Mouse (Mus musculus): ENCODE data around the gene Gnat2. TPM values are rescaled to one million over a fixed set of nuclear protein-coding genes. Genes with fewer than 3 reads are reported as not detected.

Gnat2 gene
- polyA plus RNA-seq, 1 experiment from 2014 or later, result 0.43 TPM

DNA sequence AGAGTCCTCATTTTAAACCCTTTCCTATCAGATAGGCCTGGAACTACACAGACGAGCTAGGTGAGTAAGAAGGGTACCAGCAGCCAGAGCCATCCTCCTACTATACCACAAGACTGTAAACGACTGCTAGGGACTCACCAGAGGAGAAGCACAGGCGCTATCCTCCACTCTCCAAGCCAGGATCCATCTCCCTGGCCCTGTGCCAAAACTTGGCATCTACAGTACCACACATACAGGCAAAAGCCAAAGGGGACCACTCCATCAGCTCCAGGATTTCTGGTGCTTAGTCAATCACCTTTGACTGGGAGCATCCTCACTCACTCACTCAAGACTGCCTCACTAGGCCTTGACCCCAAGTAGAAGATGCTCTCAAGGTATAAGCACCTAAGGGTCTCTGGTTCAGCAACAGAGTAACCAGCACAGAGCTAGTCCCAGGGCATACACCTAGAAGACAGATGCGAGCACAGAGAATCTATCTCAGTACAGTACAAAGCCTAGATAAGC is 8.6 kb upstream of the Gnat2 start:
- TF ChIP-seq CTCF (IDR thresholded peaks at IDR 0.05; ENCODE audit: low read depth), result no peak
- Histone ChIP-seq H3K4me3 (ENCODE audit: low read depth, low read length) (no peak overlapping the region), H3K4me1 (replicated peaks; ENCODE audit: control insufficient read depth, insufficient read depth, low read length) (peaks cover 10% of the 10 kb centered on the region), H3K9ac (ENCODE audit: low read depth, low read length) (no peak overlapping the region), H3K4me2 (replicated peaks; ENCODE audit: low read depth) (peak overlapping the region; percentile 97; the same call in 1 of the 2 replicates), H3K9me3 (ENCODE audit: control insufficient read depth) (no peaks in the 10 kb centered on the region), H3K36me3 (ENCODE audit: control insufficient read depth, insufficient read depth) (peaks cover 17% of the 10 kb centered on the region), H3K27me3 (replicated peaks; ENCODE audit: control insufficient read depth, insufficient read depth, low read length) (no peaks in the 10 kb centered on the region), H3K27ac (ENCODE audit: low read depth, low read length) (no peak overlapping the region)
- no peak for ATAC-seq
- WGBS, result 58% methylated on average over 4 of the region's 4 CpGs

DNA sequence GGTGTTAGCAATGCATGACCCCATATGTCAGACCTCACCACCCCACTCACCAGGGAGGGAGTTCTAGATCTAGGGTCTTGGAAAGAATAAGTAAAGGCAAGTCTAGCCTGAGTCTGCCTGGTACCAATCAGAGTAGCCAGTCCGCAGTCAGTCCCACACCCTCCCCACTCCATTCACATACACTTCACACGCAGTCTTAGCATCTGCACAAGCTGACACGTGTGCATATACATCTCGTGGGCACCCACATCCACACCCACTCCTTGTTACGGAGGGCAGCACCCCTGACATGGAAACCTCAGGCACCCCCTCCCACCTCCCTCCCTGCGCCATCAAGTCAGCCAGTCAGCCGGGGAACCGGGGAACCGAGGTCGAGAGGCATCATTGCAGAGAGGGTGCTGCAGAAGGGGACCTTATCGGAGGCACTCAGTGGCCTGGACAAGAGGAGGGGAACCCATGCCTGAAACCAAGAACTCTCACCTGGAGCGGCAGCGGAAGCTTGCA is 7.8 kb upstream of the Gnat2 start:
- Histone ChIP-seq H3K27ac (ENCODE audit: low read depth, low read length) (peak overlapping the region; percentile 91), H3K4me1 (replicated peaks; ENCODE audit: control insufficient read depth, insufficient read depth, low read length) (peaks cover 10% of the 10 kb centered on the region)

DNA sequence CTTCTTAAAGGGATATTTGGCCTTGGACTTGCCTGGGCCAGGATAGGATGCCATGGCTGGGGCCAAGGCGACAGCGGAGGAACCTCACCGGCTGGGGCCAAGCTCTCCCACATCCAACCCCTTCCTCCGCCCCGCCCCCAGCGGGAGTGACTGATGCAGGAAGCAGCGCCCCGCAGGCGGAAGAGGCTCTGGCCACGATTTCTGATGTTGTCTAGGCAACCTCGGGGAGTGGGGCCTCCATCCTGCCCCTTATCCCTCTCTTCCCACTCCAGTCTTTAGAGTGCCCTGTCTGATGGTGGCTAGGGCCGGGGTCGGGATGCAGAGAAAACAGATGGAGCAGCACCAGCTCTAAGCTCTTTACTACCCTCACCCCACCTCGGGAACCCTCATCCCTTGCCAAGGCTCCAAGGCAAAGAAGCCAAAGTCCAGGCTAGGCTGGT is 7.3 kb upstream of the Gnat2 start:
- TF ChIP-seq CTCF (IDR thresholded peaks at IDR 0.05; ENCODE audit: low read depth), result peak; percentile 54
- H3K27ac ChIP-seq (ENCODE audit: low read depth, low read length), result peak overlapping the region; percentile 91
- no peaks in the 10 kb centered on the region for H3K9me3 ChIP-seq (ENCODE audit: control insufficient read depth)
- H3K27me3 ChIP-seq (replicated peaks; ENCODE audit: control insufficient read depth, insufficient read depth, low read length), result no peaks in the 10 kb centered on the region
- H3K4me3 ChIP-seq (ENCODE audit: low read depth, low read length), result peak overlapping the region; percentile 75
- H3K4me1 ChIP-seq (replicated peaks; ENCODE audit: control insufficient read depth, insufficient read depth, low read length), result peaks cover 10% of the 10 kb centered on the region
- under 1% methylated on average over 14 of the region's 14 CpGs for WGBS
- peaks cover 5% of the 10 kb centered on the region; the same call in 1 of the 2 replicates for H3K36me3 ChIP-seq (ENCODE audit: control insufficient read depth, insufficient read depth)
- peak overlapping the region; percentile 97 for H3K4me2 ChIP-seq (replicated peaks; ENCODE audit: low read depth)
- peak overlapping the region; percentile 77 for H3K9ac ChIP-seq (ENCODE audit: low read depth, low read length)
- peak; percentile 80 for ATAC-seq

More for the DNA sequence above, 7.8 kb upstream of the Gnat2 start:
- no peaks in the 10 kb centered on the region for H3K9me3 ChIP-seq (ENCODE audit: control insufficient read depth)
- peak overlapping the region; percentile 75 for H3K4me3 ChIP-seq (ENCODE audit: low read depth, low read length)
- no peaks in the 10 kb centered on the region for H3K27me3 ChIP-seq (replicated peaks; ENCODE audit: control insufficient read depth, insufficient read depth, low read length)
- peak overlapping the region; percentile 97 for H3K4me2 ChIP-seq (replicated peaks; ENCODE audit: low read depth)
- 0 out of 2 replicates have a peak, but pooled peaks have one; percentile 1 for ATAC-seq
- peak overlapping the region; percentile 77 for H3K9ac ChIP-seq (ENCODE audit: low read depth, low read length)
- WGBS, result 11% methylated on average over 13 of the region's 13 CpGs
- no peak for TF ChIP-seq CTCF (IDR thresholded peaks at IDR 0.05; ENCODE audit: low read depth)
- H3K36me3 ChIP-seq (ENCODE audit: control insufficient read depth, insufficient read depth), result peaks cover 10% of the 10 kb centered on the region

DNA sequence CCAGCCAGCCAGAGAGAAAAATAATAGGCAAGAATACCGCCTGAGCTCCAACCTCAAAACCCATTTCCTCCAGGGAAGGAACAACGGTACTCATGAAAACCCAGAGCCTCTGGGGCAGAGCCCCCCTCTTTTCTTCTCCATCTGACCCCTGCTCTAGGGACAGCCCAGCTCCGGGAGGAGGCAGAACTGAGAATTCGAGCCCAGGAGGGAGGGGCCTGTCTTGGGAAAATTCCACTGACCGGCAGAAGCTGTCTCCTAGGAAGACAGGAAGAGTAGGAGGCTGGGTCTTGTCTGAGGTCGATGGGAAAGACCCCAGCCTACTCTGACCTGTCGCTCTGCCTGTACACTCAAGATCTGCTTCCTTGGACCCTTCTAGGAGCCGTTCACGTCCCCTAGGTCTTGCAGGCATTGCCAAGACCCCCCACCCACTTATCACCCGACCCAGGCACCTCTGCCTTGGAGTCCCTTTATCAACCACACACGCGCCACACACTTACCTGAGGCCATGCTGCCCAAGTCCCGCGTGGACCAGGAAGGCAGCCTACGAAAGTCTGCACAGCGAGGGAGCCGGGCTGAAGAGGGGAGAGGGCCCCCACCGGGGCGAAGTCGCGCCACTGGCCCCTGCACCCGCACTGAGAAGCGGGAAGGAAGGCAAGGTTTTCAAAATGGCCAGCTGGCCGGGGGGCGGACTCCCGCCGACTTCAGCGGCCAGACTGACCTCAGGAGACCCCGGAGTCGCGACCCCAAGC is 6.7 kb upstream of the Gnat2 start:
- Histone ChIP-seq H3K4me2 (replicated peaks; ENCODE audit: low read depth) (peak overlapping the region; percentile 97), H3K27me3 (replicated peaks; ENCODE audit: control insufficient read depth, insufficient read depth, low read length) (no peaks in the 10 kb centered on the region), H3K9ac (ENCODE audit: low read depth, low read length) (peak overlapping the region; percentile 77), H3K9me3 (ENCODE audit: control insufficient read depth) (no peaks in the 10 kb centered on the region), H3K4me3 (ENCODE audit: low read depth, low read length) (peak overlapping the region; percentile 75), H3K4me1 (replicated peaks; ENCODE audit: control insufficient read depth, insufficient read depth, low read length) (peaks cover 10% of the 10 kb centered on the region), H3K27ac (ENCODE audit: low read depth, low read length) (peak overlapping the region; percentile 91), H3K36me3 (ENCODE audit: control insufficient read depth, insufficient read depth) (no peaks in the 10 kb centered on the region)
- no peak for TF ChIP-seq CTCF (IDR thresholded peaks at IDR 0.05; ENCODE audit: low read depth)
- under 1% methylated on average over 30 of the region's 31 CpGs for WGBS
- ATAC-seq, result peak; percentile 70

DNA sequence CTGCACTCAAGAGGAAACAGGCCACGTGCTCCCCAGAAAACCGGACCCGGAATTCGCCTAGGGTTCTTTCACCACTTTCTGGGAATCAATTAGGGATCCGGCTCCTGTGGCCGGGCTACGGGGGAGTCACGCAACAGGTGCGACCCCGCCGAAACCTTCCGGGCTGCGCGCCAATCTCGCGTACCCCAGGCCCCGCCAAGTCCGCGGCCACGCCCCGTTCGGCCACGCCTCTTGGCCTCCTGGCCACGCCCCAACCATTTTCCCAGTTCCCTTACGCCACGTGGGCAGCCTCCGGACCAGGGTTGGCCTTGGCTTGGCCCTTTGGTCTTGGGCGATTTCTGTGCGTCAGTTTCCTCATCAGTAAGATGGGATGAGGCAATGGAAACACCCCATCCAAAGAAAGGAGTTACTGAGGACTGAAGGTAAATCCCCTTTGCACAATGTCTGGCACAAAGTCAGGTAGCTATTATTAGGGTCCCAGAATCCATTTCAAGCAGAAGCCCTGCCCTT is 6.1 kb upstream of the Gnat2 start, which contains the start of gene Ampd2:
Gene Ampd2 (minus strand): TSS at position 182 of the 510 bp plus-strand sequence.
- H3K36me3 ChIP-seq (ENCODE audit: control insufficient read depth, insufficient read depth), result no peaks in the 10 kb centered on the region
- peak within 1 kb of the TSS; percentile 75 for H3K4me3 ChIP-seq (ENCODE audit: low read depth, low read length)
- peak; percentile 55 for ATAC-seq
- H3K27ac ChIP-seq (ENCODE audit: low read depth, low read length), result peak within 1 kb of the TSS; percentile 91
- peak within 1 kb of the TSS; percentile 77 for H3K9ac ChIP-seq (ENCODE audit: low read depth, low read length)
- H3K4me2 ChIP-seq (replicated peaks; ENCODE audit: low read depth), result peak within 1 kb of the TSS; percentile 97
- under 1% methylated on average over 29 of the region's 29 CpGs for WGBS
- no peak for TF ChIP-seq CTCF (IDR thresholded peaks at IDR 0.05; ENCODE audit: low read depth)
- H3K9me3 ChIP-seq (ENCODE audit: control insufficient read depth), result no peaks in the 10 kb centered on the region
- no peaks in the 10 kb centered on the region for H3K27me3 ChIP-seq (replicated peaks; ENCODE audit: control insufficient read depth, insufficient read depth, low read length)
- peaks cover 10% of the 10 kb centered on the region for H3K4me1 ChIP-seq (replicated peaks; ENCODE audit: control insufficient read depth, insufficient read depth, low read length)

DNA sequence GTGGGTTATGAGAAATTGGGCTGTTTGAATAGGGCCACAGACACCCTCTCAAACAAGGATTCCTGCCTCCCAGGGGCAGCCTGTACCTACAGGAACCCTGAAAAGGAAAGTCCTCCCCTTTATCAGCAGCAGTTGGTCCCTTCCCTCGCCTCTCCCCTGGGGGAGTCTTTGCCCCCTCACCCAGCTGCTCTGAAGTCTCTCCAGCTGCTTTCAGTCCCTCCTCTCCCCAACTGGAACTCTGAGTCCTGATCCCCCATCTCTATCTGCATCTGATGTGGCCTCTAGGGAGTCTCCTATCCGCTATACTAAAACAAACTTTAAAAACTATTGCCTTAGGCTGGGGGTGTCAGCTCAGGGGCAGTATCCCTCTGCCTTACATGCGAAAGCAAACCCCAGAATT is 5.3 kb upstream of the Gnat2 start:
- TF ChIP-seq CTCF (IDR thresholded peaks at IDR 0.05; ENCODE audit: low read depth), result no peak
- peaks cover 10% of the 10 kb centered on the region for H3K4me1 ChIP-seq (replicated peaks; ENCODE audit: control insufficient read depth, insufficient read depth, low read length)
- no peak overlapping the region for H3K9ac ChIP-seq (ENCODE audit: low read depth, low read length)
- no peaks in the 10 kb centered on the region for H3K9me3 ChIP-seq (ENCODE audit: control insufficient read depth)
- H3K36me3 ChIP-seq (ENCODE audit: control insufficient read depth, insufficient read depth), result no peaks in the 10 kb centered on the region
- ATAC-seq, result no peak
- WGBS, result 73% methylated on average over 3 of the region's 3 CpGs
- no peak overlapping the region for H3K4me2 ChIP-seq (replicated peaks; ENCODE audit: low read depth)
- H3K27ac ChIP-seq (ENCODE audit: low read depth, low read length), result no peak overlapping the region
- H3K27me3 ChIP-seq (replicated peaks; ENCODE audit: control insufficient read depth, insufficient read depth, low read length), result no peaks in the 10 kb centered on the region
- H3K4me3 ChIP-seq (ENCODE audit: low read depth, low read length), result no peak overlapping the region

Data from intestine, postnatal 0 days (tissue).